Mouse (Mus musculus) CH12.LX (cell line): ENCODE measurements around the gene Rif1. TPM values are rescaled to one million over a fixed set of nuclear protein-coding genes. Genes with fewer than 3 reads are reported as not detected.
A peak's percentile ranks its signal among the peaks of the same experiment; 100 is the strongest.

Experiments
- DNase-seq: peaks from one replicate; pipeline ENCODE4 v3.0.0-alpha.2; 2013; ENCODE audit errors: extremely low read depth
- H3K27ac ChIP-seq: 2 replicates; pipeline ENCODE4 v1.5.1; 2012; ENCODE audit warnings: low read depth, mild to moderate bottlenecking, control low read depth, moderate library complexity; ENCODE audit not compliant: insufficient read depth
- H3K27me3 ChIP-seq: replicated peaks from 2 replicates; pipeline ENCODE3; 2012; ENCODE audit warnings: inconsistent platforms
- H3K36me3 ChIP-seq, 2 experiments: replicated peaks in 1 of 2; 2 replicates each; pipeline versions ENCODE3 to v1.6.1; 2012; ENCODE audit warnings: inconsistent platforms in 1 of 2, low read length in 1 of 2, mild to moderate bottlenecking in 1 of 2, mixed read lengths in 1 of 2, moderate library complexity in 1 of 2; ENCODE audit not compliant: control insufficient read depth in 1 of 2, insufficient read depth in 1 of 2
- H3K4me1 ChIP-seq, 2 experiments: 2 replicates each; pipeline ENCODE4 v1.6.1; 2012; ENCODE audit warnings: inconsistent platforms in 1 of 2, moderate library complexity in 1 of 2; ENCODE audit not compliant: insufficient read depth in 2 of 2, control insufficient read depth in 1 of 2
- H3K4me2 ChIP-seq: 2 replicates; pipeline ENCODE4 v1.6.1; 2012; ENCODE audit warnings: low read depth, mild to moderate bottlenecking, control low read depth; ENCODE audit not compliant: poor library complexity, insufficient read depth, severe bottlenecking
- H3K4me3 ChIP-seq, 3 experiments: fragments of 150-350 bp in 1 of 3; sonication (generic) in 1 of 3; replicated peaks in 1 of 3; 2 replicates each; pipeline versions ENCODE3 to v1.5.1; 2011 to 2012; ENCODE audit warnings: low read depth in 2 of 3, low read length in 2 of 3, mild to moderate bottlenecking in 2 of 3, moderate library complexity in 2 of 3, control low read depth in 1 of 3, improper control_type of control experiment in 1 of 3, inconsistent platforms in 1 of 3, mixed read lengths in 1 of 3; ENCODE audit not compliant: poor library complexity in 1 of 3
- H3K79me2 ChIP-seq: replicated peaks from 2 replicates; pipeline ENCODE4 v1.6.1; 2012; ENCODE audit warnings: mild to moderate bottlenecking, moderate library complexity; ENCODE audit not compliant: control insufficient read depth, poor library complexity, insufficient read depth, severe bottlenecking; ENCODE audit errors: extremely low read depth
- H3K9ac ChIP-seq: 2 replicates; pipeline ENCODE4 v1.6.1; 2012; ENCODE audit warnings: low read depth, mild to moderate bottlenecking, control low read depth, moderate library complexity; ENCODE audit not compliant: insufficient read depth
- H3K9me3 ChIP-seq: replicated peaks from 2 replicates; pipeline ENCODE3; 2012; ENCODE audit warnings: low read length, inconsistent platforms, mixed read lengths
- BHLHE40 ChIP-seq: IDR thresholded peaks from 2 replicates; pipeline ENCODE4 v1.6.1; 2011; ENCODE audit warnings: mild to moderate bottlenecking, low read depth, low read length, improper control_type of control experiment
- CTCF ChIP-seq, 2 experiments: IDR thresholded peaks in 1 of 2; conservative IDR thresholded peaks in 1 of 2; 2 replicates each; pipeline ENCODE4 v1.5.1; 2011 to 2012; ENCODE audit warnings: low read depth in 2 of 2, low read length in 2 of 2, improper control_type of control experiment in 1 of 2, inconsistent platforms in 1 of 2, mild to moderate bottlenecking in 1 of 2, moderate library complexity in 1 of 2
- ELF1 ChIP-seq: IDR thresholded peaks from 2 replicates; pipeline ENCODE4 v1.6.1; 2014; ENCODE audit warnings: low read depth, mild to moderate bottlenecking, inconsistent platforms, low read length, improper control_type of control experiment
- GABPA ChIP-seq: IDR thresholded peaks from 2 replicates; pipeline ENCODE4 v1.6.1; 2012; ENCODE audit warnings: low read depth, low read length, improper control_type of control experiment, inconsistent platforms; ENCODE audit not compliant: insufficient replicate concordance
- HCFC1 ChIP-seq: IDR thresholded peaks from 2 replicates; pipeline ENCODE4 v1.6.1; 2012; ENCODE audit warnings: low read depth, mild to moderate bottlenecking, inconsistent platforms, low read length, improper control_type of control experiment
- IRF4 ChIP-seq: IDR thresholded peaks from 2 replicates; pipeline ENCODE4 v1.6.1; 2014; ENCODE audit warnings: low read depth, mild to moderate bottlenecking, inconsistent platforms, low read length, improper control_type of control experiment
- JUN ChIP-seq: IDR thresholded peaks from 2 replicates; pipeline ENCODE4 v1.6.1; 2011; ENCODE audit warnings: low read depth, mild to moderate bottlenecking, low read length, improper control_type of control experiment, moderate library complexity; ENCODE audit not compliant: insufficient read depth
- KAT2A ChIP-seq: IDR thresholded peaks from 2 replicates; pipeline ENCODE4 v1.6.1; 2012; ENCODE audit warnings: low read length, improper control_type of control experiment, inconsistent platforms; ENCODE audit not compliant: insufficient replicate concordance
- MAZ ChIP-seq: IDR thresholded peaks from 2 replicates; pipeline ENCODE4 v1.6.1; 2012; ENCODE audit warnings: low read depth, mild to moderate bottlenecking, inconsistent platforms, low read length, improper control_type of control experiment, moderate library complexity
- MEF2A ChIP-seq: IDR thresholded peaks from 2 replicates; pipeline ENCODE4 v1.6.1; 2014; ENCODE audit warnings: low read depth, mild to moderate bottlenecking, inconsistent platforms, low read length, improper control_type of control experiment, borderline replicate concordance
- MXI1 ChIP-seq: IDR thresholded peaks from 2 replicates; pipeline ENCODE4 v1.6.1; 2011; ENCODE audit warnings: mild to moderate bottlenecking, low read depth, low read length, improper control_type of control experiment
- NELFE ChIP-seq: IDR thresholded peaks from 2 replicates; pipeline ENCODE4 v1.6.1; 2011; ENCODE audit warnings: low read depth, low read length, improper control_type of control experiment
- NRF1 ChIP-seq: IDR thresholded peaks from 2 replicates; pipeline ENCODE4 v1.6.1; 2014; ENCODE audit warnings: low read depth, mild to moderate bottlenecking, inconsistent platforms, low read length, improper control_type of control experiment, moderate library complexity
- PAX5 ChIP-seq: IDR thresholded peaks from 2 replicates; pipeline ENCODE4 v1.6.1; 2012; ENCODE audit warnings: low read length, inconsistent platforms, mixed read lengths
- POLR2A ChIP-seq: IDR thresholded peaks from 2 replicates; pipeline ENCODE4 v1.6.1; 2011; ENCODE audit warnings: low read depth, mild to moderate bottlenecking, improper control_type of control experiment, low read length
- RAD21 ChIP-seq: IDR thresholded peaks from 2 replicates; pipeline ENCODE4 v1.6.1; 2011; ENCODE audit warnings: low read depth, mild to moderate bottlenecking, low read length, improper control_type of control experiment, moderate library complexity
- RCOR1 ChIP-seq: conservative IDR thresholded peaks from 2 replicates; pipeline ENCODE4 v1.6.1; 2012; ENCODE audit warnings: low read depth, mild to moderate bottlenecking, inconsistent platforms, low read length, improper control_type of control experiment
- TBP ChIP-seq: conservative IDR thresholded peaks from 2 replicates; pipeline ENCODE4 v1.6.1; 2011; ENCODE audit warnings: low read depth, low read length, improper control_type of control experiment
- TCF12 ChIP-seq: IDR thresholded peaks from 2 replicates; pipeline ENCODE4 v1.6.1; 2014; ENCODE audit warnings: low read depth, mild to moderate bottlenecking, inconsistent platforms, low read length, improper control_type of control experiment
- UBTF ChIP-seq: IDR thresholded peaks from 2 replicates; pipeline ENCODE4 v1.6.1; 2012; ENCODE audit warnings: low read depth, mild to moderate bottlenecking, inconsistent platforms, low read length, improper control_type of control experiment, moderate library complexity
- USF1 ChIP-seq: IDR thresholded peaks from 2 replicates; pipeline ENCODE4 v1.6.1; 2014; ENCODE audit warnings: low read depth, mild to moderate bottlenecking, inconsistent platforms, low read length, improper control_type of control experiment
- ZC3H11A ChIP-seq: IDR thresholded peaks from 2 replicates; pipeline ENCODE4 v1.6.1; 2012; ENCODE audit warnings: low read depth, mild to moderate bottlenecking, inconsistent platforms, low read length, improper control_type of control experiment
- ZMIZ1 ChIP-seq: IDR thresholded peaks from 2 replicates; pipeline ENCODE4 v1.6.1; 2012; ENCODE audit warnings: low read depth, mild to moderate bottlenecking, inconsistent platforms, low read length, improper control_type of control experiment
- dilution Hi-C: fragments of 300-500 bp; cut with MboI; formaldehyde crosslinking; loops from 2 replicates; pipeline ENCODE4 v1.14.3; 2020; ENCODE audit warnings: low sequenced_read_pairs; ENCODE audit not compliant: extremely low pct_unique_long_range_greater_than_20kb, extremely low pct_ligation_motif_present
- in situ Hi-C: fragments of 300-500 bp; cut with MboI; formaldehyde crosslinking; loops from 3 replicates; pipeline ENCODE4 v1.14.3; 2019; ENCODE audit warnings: low sequenced_read_pairs, low pct_ligation_motif_present, low pct_unique_long_range_greater_than_20kb, mixed read lengths
- polyA plus RNA-seq: library from polyadenylated mRNA; unstranded; fragments of >175 nt; gene quantifications from 2 replicates; pipeline ENCODE4 v1.2.1, GENCODE M21; 2012; ENCODE audit warnings: low read depth; ENCODE audit not compliant: insufficient read length
- total RNA-seq, 2 experiments: library from RNA; depleted of rRNA; stranded (reverse); fragments of 300-350 nt in 1 of 2; fragments of >200 nt in 1 of 2; gene quantifications; 2 replicates each; pipeline ENCODE4 v1.2.3; 2012 to 2014

Rif1 gene
- total RNA-seq (2012; rRNA removed) (31.7 and 40.2 TPM in 2 replicates), total RNA-seq (2014; rRNA removed) (57.7 and 66.2 TPM in 2 replicates), polyA plus RNA-seq (31.9 and 33.8 TPM in 2 replicates)

DNA sequence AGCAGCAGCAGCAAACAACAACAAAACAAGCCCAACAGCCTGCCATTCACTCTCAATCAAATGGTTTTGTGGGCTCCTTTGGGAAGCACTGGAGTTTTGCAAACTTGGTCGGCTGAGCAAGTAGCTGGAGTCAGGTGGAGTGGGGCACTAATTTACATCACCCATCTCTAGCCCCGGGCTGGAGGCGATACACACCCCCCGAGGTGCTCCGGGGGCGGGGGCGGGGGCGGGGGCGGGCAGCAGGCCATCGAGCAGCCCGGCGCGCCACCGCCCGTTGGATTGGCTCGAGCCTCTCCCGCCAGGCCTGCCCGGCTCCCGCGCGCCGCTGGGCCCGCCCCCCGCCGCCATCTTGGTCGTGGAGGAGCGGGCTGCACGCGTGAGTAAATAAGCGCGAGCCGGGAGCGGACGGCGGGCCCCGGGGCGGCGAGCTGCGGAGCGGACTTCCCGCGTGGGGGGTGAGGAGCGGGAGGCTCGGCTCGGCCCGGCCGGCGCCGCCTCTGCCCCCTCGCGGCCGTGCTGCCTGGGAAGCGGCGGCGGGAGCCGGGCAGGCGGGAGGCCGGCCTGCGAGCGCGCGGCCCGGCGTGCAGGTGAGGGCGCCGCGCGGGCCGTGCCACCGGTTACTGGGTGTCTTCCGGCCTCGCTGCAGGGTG, at the start of gene Rif1:
TSS of gene Rif1 (plus strand) at position 342 of the 650 bp plus-strand sequence.
- no peaks in the 10 kb centered on the region for H3K9me3 ChIP-seq
- peak within 1 kb of the TSS; percentile 76 for H3K9ac ChIP-seq
- in situ Hi-C loops = no loop called here
- H3K79me2 ChIP-seq = peaks cover 30% of the 10 kb centered on the region
- H3K4me2 ChIP-seq = peak within 1 kb of the TSS; percentile 77
- H3K27me3 ChIP-seq = no peaks in the 10 kb centered on the region
- peak; percentile 80; the same call in 1 of the 2 replicates for TF ChIP-seq UBTF
- peak; percentile 52 for TF ChIP-seq MXI1
- TF ChIP-seq HCFC1 = peak; percentile 61
- TF ChIP-seq MEF2A = 0 out of 2 replicates have a peak, but pooled peaks have one; percentile 20
- TF ChIP-seq CTCF (conservative IDR thresholded peaks at IDR 0.05 in 1 of 2, IDR thresholded peaks at IDR 0.05 in 1 of 2; ENCODE audit: low read depth in 2 of 2, low read length in 2 of 2) = no peak
- no peak for TF ChIP-seq RAD21
- 0 out of 2 replicates have a peak, but pooled peaks have one; percentile 59 for TF ChIP-seq KAT2A
- peak; percentile 80 for TF ChIP-seq BHLHE40
- TF ChIP-seq PAX5 = no peak
- TF ChIP-seq NELFE = peak; percentile 65; the same call in 1 of the 2 replicates
- TF ChIP-seq RCOR1 = no peak
- peak; percentile 57 for TF ChIP-seq NRF1
- no peak for TF ChIP-seq IRF4
- TF ChIP-seq POLR2A = peak; percentile 61; the same call in 1 of the 2 replicates
- TF ChIP-seq ELF1 = peak; percentile 38
- TF ChIP-seq TCF12 = peak; percentile 62
- TF ChIP-seq ZMIZ1 = peak; percentile 40; the same call in 1 of the 2 replicates
- no peak within 1 kb of the TSS for H3K27ac ChIP-seq
- peak; percentile 71 for DNase-seq
- peaks cover 6 to 31% of the 10 kb centered on the region in 2 experiments for H3K36me3 ChIP-seq
- dilution Hi-C loops = no loop called here
- peaks cover 0 to 18% of the 10 kb centered on the region in 2 experiments; a peak in 2 of 4 replicates for H3K4me1 ChIP-seq
- H3K4me3 ChIP-seq = peak within 1 kb of the TSS; percentile 74 to 87 (median 80)

GRCm38 (mm10) chr2:52027061-52027460, 45.6 kb upstream of the Rif1 start:
- H3K9me3 ChIP-seq = no peaks in the 10 kb centered on the region
- H3K36me3 ChIP-seq = no peaks in the 10 kb centered on the region
- H3K4me3 ChIP-seq = no peak overlapping the region
- no peak overlapping the region for H3K27ac ChIP-seq
- no peaks in the 10 kb centered on the region for H3K27me3 ChIP-seq
- no peaks in the 10 kb centered on the region for H3K4me1 ChIP-seq
- H3K4me2 ChIP-seq = no peak overlapping the region
- in situ Hi-C loops (no loop called here), dilution Hi-C loops (no loop called here)
- no peaks in the 10 kb centered on the region for H3K79me2 ChIP-seq
- no peak for DNase-seq
- TF ChIP-seq BHLHE40 = no peak
- no peak for TF ChIP-seq USF1
- no peak for TF ChIP-seq JUN
- no peak for TF ChIP-seq GABPA
- TF ChIP-seq MAZ = no peak
- no peak for TF ChIP-seq TBP
- no peak for TF ChIP-seq MXI1
- no peak for TF ChIP-seq KAT2A
- TF ChIP-seq ZC3H11A = no peak
- no peak for TF ChIP-seq MEF2A
- H3K9ac ChIP-seq = no peak overlapping the region
